In the genomic region with DNA sequence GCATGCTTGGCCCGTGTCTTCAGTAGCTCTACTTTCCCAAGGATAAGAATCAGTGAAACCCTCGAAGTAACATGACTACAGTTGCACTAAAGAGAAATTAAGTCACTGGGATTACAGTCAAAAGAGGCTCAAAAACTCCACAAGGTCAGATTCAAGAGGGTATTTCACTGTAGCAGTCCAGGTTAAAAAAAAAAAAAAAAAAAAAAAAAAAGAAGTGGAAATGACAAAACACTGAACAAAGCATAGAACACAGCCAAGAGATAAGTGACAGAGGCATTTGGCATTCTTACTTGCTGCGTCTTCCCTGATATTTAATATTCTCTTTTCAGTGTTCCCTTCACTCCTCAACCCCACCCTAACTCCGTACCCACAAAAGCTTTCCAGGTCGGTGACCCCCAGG, we compare ENCODE assay signal across 34 mouse cellular contexts.
"Had no signal": no experiment of that assay in that cellular context is flagged by ENCODE, and none has a peak within 500 bp of the region (broad histone marks: within the 10 kb centered on the region; RNA-seq: fewer than 3 reads in every experiment).

No protein-coding gene starts in this region.

- H3K4me1 ChIP-seq: hindbrain, embryonic 10.5 days; hindbrain, embryonic 12.5 days; hindbrain, embryonic 15.5 days; kidney, embryonic 15.5 days had no signal

- H3K27ac ChIP-seq: heart, embryonic 10.5 days; heart, embryonic 13.5 days; heart, embryonic 15.5 days; hindbrain, embryonic 10.5 days; hindbrain, embryonic 12.5 days; hindbrain, embryonic 13.5 days; hindbrain, embryonic 14.5 days; hindbrain, embryonic 15.5 days; hindbrain, postnatal 0 days; kidney, embryonic 15.5 days; kidney, postnatal 0 days; layer of hippocampus, adult 2 months had no signal

- H3K36me3 ChIP-seq: heart, embryonic 15.5 days; hindbrain, embryonic 10.5 days; hindbrain, embryonic 12.5 days; hindbrain, embryonic 15.5 days; kidney, embryonic 15.5 days had no signal

- H3K27me3 ChIP-seq: heart, embryonic 12.5 days; heart, embryonic 13.5 days; heart, embryonic 15.5 days; hindbrain, embryonic 12.5 days; hindbrain, embryonic 13.5 days; hindbrain, embryonic 15.5 days; kidney, embryonic 15.5 days had no signal

- H3K4me2 ChIP-seq: heart, embryonic 11.5 days; heart, embryonic 12.5 days; heart, embryonic 13.5 days; heart, embryonic 15.5 days; hindbrain, embryonic 12.5 days; hindbrain, embryonic 13.5 days; hindbrain, embryonic 14.5 days; hindbrain, embryonic 15.5 days; kidney, embryonic 15.5 days had no signal

- ATAC-seq: hindbrain, embryonic 16.5 days; inflammation-experienced regulatory T-cells, adult 6 months; intestine, embryonic 16.5 days; intestine, postnatal 0 days had no signal

- H3K9me3 ChIP-seq: heart, embryonic 10.5 days; heart, embryonic 12.5 days; heart, embryonic 13.5 days; heart, embryonic 15.5 days; hindbrain, embryonic 10.5 days; hindbrain, embryonic 12.5 days; hindbrain, embryonic 13.5 days; hindbrain, embryonic 15.5 days; kidney, embryonic 15.5 days had no signal

- H3K9ac ChIP-seq: heart, embryonic 12.5 days; heart, embryonic 13.5 days; heart, embryonic 15.5 days; hindbrain, embryonic 12.5 days; hindbrain, embryonic 13.5 days; hindbrain, embryonic 14.5 days; hindbrain, embryonic 15.5 days; kidney, embryonic 15.5 days had no signal

- DNase-seq: heart, postnatal 10 days; heart, postnatal 14 days; heart, postnatal 36 days; heart, postnatal 4 days; kidney, adult 11 months; kidney, adult 18-20 months; kidney, adult 2 months; kidney, adult 8-10 months; kidney, adult 9 months; kidney, postnatal 10 days; kidney, postnatal 14 days; kidney, postnatal 25 days; kidney, postnatal 36 days; kidney, postnatal 4 days; layer of hippocampus, adult 9-11 months; layer of hippocampus, postnatal 36 days had no signal

- H3K4me3 ChIP-seq: heart, embryonic 10.5 days; heart, embryonic 12.5 days; heart, embryonic 13.5 days; heart, embryonic 15.5 days; hindbrain, embryonic 10.5 days; hindbrain, embryonic 12.5 days; hindbrain, embryonic 13.5 days; hindbrain, embryonic 15.5 days; kidney, embryonic 15.5 days; layer of hippocampus, adult 2 months had no signal
